Mouse (Mus musculus) cerebellum, adult 9-10 months (tissue): Measurements from ENCODE around the gene Gnpat.
"Not testable (repeated sequence)": the region's sequence is repeated elsewhere in the genome, so short reads cannot be mapped to it uniquely, and the experiment has no call there.

Experiments
- DNase-seq: peaks from one replicate; pipeline ENCODE4 v3.0.0; 2022

Gene Gnpat

GRCm38 (mm10) chr8:124862321-124863162 is at the start of gene Gnpat, which contains the start of gene 2810004N23Rik:
TSS of gene Gnpat (plus strand) at chr8:124863033.
TSS of gene 2810004N23Rik (minus strand) at chr8:124863120.
- peak; percentile 89 for DNase-seq

DNA sequence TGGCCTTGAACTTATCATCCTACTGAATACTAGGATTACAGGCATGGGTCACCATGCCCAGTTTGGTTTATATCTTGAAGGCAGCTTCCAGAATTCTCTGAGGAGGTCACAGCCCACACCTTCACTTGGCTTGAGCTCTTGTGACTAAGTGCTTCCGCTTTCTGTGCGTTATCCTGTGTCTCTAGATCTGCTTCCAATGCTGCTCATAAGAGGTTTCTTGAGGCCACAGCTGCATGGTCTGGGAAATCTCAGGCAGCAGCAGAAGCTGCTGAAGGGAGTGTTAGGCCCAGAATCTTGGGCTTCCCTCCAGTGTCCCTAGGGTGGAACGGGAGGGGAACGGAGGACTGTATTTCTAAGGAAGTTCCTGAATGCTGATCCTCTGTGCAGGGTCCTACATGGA is 49.5 kb upstream of the Gnpat start:
- no peak for DNase-seq

DNA sequence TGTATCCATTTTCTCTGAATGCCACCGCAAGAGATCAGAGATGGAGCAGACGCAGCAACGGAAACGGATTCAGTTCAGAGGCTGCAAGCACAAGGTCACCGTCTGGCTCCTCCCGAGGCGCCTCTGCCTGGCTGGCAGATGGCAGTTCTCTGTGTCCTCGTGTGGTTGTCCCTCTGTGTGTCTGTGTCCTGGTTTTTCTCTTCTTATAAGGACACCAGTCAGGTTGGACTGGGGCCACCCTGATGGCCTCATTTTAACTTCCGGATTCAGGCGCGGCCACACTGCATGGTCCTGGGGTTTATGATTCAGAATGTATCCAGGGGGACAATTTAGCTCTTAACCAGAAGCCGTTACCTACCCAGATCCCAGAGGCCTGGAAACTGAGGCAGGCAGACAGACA is 47.0 kb upstream of the Gnpat start:
- DNase-seq = peak; percentile 59

DNA sequence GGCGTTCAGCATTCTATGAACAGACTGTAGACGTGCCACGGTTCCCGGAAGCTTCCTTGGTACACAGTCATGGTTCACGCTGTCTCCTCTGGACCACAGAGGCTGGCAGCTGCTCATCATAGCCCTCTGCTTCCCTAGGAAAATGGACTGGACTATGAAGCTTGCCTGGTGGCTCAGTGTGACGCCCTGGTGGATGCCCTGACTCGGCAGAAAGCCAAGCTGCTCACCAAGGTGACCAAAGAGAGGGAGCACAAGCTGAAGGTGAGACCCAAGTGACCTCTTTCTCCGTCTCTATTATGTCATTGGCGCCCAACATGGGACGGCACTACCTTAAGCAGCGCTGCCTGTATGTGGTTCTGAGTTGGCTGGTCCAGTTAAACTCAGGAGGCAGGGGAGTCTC is 46.0 kb upstream of the Gnpat start:
- DNase-seq = no peak

GRCm38 (mm10) chr8:124817361-124817760 is 45.5 kb upstream of the Gnpat start:
- DNase-seq = no peak

DNA sequence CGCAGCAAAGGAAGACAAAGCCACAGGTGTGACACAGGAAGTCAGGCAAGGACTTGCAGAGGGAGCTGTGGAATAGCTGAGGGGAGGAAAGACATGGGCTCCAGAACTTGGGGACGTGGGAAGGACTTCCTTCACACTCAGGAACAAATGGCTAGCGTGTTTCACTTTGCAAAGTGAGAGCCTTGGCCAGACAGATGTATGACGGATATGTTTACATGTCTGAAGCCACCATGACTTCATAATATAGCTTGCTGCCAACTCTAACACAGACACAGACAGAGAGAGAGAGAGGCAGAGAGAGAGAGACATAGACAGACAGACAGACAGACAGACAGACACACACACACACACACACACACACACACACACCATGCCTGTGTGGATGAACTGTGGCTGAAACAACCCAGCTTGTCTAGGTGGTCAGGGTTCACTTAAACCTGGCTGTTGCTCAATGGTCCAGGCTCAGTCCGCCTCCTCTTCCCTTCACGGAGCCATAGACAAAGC is 43.2 kb upstream of the Gnpat start:
- DNase-seq = no peak

DNA sequence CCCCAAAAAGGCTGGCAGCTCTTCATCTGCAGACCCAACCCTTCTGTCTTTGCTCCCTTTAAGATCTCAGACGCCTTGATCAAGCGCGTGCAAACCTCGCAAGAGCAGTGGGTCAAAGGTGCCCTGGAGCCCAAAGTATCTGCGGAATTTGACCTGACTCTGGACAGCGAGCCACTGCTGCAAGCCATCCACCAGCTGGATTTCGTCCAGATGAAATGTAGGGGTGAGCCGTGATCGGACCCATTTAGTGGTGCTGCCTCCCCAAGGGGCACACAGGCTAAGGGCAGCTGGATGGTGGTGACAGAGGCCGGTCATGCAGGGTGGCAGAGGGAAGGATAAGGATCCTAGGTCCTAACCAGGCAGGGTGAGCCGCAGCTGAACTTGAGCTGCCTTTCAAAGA is 42.7 kb upstream of the Gnpat start:
- no peak for DNase-seq

DNA sequence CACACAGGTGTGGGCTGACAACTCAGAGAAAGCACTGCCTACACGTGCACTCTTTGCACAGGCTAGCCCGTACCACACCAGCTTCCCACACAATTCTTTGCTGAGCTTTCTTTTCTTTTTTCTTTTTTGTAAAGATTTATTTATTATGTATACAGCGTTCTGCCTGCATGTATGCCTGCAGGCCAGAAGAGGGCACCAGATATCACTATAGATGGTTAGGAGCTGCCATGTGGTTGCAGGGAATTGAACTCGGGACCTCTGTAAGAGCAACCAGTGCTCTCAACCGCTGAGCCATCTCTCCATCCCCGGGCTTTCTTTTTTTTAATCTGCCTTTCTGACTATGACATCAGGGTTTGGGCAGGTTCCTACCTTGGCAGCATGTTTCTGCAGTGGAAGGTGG is 39.3 kb upstream of the Gnpat start:
- no peak for DNase-seq

- DNase-seq = peak; percentile 47
These were observed 36.2 kb upstream of the Gnpat start for GRCm38 (mm10) chr8:124826658-124827057.

DNA sequence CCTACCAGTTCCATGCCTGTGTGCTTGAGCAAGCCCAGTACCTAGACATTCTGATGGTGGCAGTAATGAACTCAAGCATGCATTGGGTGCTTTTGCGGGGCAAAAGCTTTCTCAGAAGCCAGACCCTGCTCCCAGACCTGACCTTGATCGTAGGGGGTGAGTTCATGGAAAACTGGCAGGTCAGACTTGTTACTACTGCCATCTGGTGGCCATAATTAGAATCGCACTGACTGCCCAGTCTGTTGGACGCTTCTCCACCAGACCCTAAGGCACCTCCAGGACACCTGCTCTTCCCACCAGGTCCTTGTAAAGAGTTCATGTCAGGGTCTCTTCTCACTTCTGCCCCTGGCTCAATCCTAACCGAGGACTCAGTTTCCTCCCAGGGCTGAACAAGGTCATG is 35.4 kb upstream of the Gnpat start:
- peak; percentile 81 for DNase-seq

- peak; percentile 63 for DNase-seq
These were observed 34.1 kb upstream of the Gnpat start for GRCm38 (mm10) chr8:124828561-124829240.

- DNase-seq = no peak
These were observed 32.8 kb upstream of the Gnpat start for GRCm38 (mm10) chr8:124830050-124830449.

DNA sequence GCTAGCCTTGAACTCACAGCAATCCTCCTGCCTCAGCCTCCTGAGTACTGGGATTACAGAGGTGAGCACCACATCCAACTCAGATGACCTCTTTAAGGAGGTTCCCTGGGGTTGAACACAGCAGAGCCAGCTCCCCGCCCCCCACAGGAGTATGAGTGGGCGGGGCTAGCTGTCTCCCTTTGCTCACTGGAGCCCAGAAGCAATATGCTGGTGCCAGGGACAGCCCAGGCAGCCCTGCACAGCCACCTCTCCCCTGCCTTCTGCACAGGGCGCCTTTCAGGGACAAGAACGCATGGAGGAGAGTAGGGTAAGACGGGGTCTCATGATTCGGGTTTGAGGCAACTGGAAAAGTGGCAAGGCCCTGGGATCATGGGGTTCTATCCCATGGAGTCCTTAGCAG is 31.3 kb upstream of the Gnpat start:
- no peak for DNase-seq

- no peak for DNase-seq
These were observed 30.9 kb upstream of the Gnpat start for GRCm38 (mm10) chr8:124831941-124832340.

DNA sequence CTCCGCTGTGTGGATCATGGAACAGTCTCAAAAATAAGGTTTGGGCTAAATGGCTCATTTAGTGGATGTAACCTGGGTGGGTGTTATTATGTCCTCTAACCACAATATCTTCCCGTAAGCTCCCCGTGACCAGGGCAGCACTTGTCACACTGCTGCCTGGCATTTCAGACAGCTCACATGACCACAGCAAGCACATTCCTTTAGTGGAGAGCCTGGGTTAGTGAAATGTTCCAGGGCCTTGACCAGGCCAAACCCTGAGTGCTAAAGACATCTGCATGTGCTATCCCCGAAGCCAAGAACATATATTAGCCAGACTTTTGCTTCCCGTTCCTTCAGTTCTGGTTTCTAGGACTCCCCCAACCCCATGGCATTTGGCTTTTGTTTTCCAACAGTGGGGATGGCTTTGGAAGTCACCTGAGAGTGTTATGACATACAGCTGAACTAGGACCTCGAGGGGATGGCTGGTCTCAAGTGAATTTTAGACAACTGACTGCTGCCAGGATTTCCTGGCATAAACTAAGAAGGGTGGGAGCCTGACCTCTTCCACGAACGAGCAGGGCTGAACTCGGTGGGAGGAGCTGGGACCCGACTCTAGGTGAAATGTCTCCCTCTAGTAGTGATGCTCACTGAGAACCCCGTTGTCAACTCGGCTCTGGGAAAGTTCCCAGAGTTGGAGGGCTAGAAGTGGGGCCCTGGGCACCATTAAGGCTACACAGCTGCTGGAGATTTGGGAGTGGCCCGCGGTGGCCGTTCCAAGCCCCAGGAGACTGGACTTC is 29.2 kb upstream of the Gnpat start:
- no peak for DNase-seq

GRCm38 (mm10) chr8:124835848-124836247 is 27.0 kb upstream of the Gnpat start:
- DNase-seq = no peak

- DNase-seq = no peak
These were observed 26.6 kb upstream of the Gnpat start for GRCm38 (mm10) chr8:124836273-124836672.

- DNase-seq = no peak
These were observed 25.9 kb upstream of the Gnpat start for GRCm38 (mm10) chr8:124836907-124837306.

GRCm38 (mm10) chr8:124837956-124838355 is 24.9 kb upstream of the Gnpat start:
- no peak for DNase-seq

- no peak for DNase-seq
These were observed 23.5 kb upstream of the Gnpat start for GRCm38 (mm10) chr8:124839371-124839770.

GRCm38 (mm10) chr8:124840900-124841299 is 21.9 kb upstream of the Gnpat start:
- DNase-seq = no peak

DNA sequence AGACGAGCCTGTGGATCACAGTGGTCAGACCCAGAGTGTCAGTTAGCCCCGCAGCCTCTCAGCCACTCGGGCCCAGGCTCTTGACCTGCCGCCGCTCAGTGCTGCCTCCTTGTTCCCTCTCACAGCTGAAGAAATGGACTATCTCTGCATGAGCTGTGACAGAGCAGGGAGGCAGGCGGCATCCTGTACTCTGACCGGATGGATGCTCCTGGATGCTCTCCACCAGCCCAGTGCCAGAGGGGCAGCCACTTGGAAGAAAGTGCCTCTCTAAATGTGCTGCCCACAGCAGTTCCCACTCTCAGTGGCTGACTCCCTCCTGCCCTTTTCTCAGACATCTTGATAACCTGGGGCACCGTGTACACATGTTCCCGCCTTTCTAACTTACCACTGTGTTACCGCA is 21.1 kb upstream of the Gnpat start:
- no peak for DNase-seq

- not testable (repeated sequence) for DNase-seq
These were observed 19.9 kb upstream of the Gnpat start for GRCm38 (mm10) chr8:124842929-124843328.
